Comparison of ENCODE assay signal across 10 mouse cellular contexts in genomic region chr17:84003489-84004234, GRCm38 (mm10).
DNase-seq lines count a peak whose midpoint lies in the region; ATAC-seq lines count a peak whose summit lies in the region.
"Had no signal": no experiment of that assay in that cellular context is flagged by ENCODE, and none has a peak within 500 bp of the region (broad histone marks: within the 10 kb centered on the region; RNA-seq: fewer than 3 reads in every experiment).

No protein-coding gene starts in this region.

- H3K4me3 ChIP-seq in liver, embryonic 12.5 days: no peak overlapping the region
- H3K4me3 ChIP-seq in liver, embryonic 11.5 days (ENCODE audit: low read depth, low read length): no peak overlapping the region
- H3K4me3 ChIP-seq: forebrain, embryonic 15.5 days had no signal

- H3K36me3 ChIP-seq in liver, embryonic 12.5 days: no peaks in the 10 kb centered on the region
- H3K36me3 ChIP-seq in liver, embryonic 11.5 days (ENCODE audit: control insufficient read depth, insufficient read depth, low read length): no peaks in the 10 kb centered on the region
- H3K36me3 ChIP-seq: forebrain, embryonic 15.5 days had no signal

- H3K4me2 ChIP-seq in liver, embryonic 12.5 days: no peak overlapping the region
- H3K4me2 ChIP-seq in liver, embryonic 11.5 days: no peak overlapping the region
- H3K4me2 ChIP-seq: forebrain, embryonic 15.5 days had no signal

- no peaks in the 10 kb centered on the region for H3K9me3 ChIP-seq in liver, embryonic 12.5 days (replicated peaks)
- H3K9me3 ChIP-seq in liver, embryonic 11.5 days (ENCODE audit: control insufficient read depth, low read length): no peaks in the 10 kb centered on the region
- H3K9me3 ChIP-seq: forebrain, embryonic 15.5 days had no signal

- H3K9ac ChIP-seq in liver, embryonic 12.5 days: no peak overlapping the region
- H3K9ac ChIP-seq in liver, embryonic 11.5 days (ENCODE audit: low read depth, low read length): no peak overlapping the region
- H3K9ac ChIP-seq: forebrain, embryonic 15.5 days had no signal

- H3K27me3 ChIP-seq in liver, embryonic 12.5 days (replicated peaks): no peaks in the 10 kb centered on the region; the same call in 1 of the 2 replicates
- H3K27me3 ChIP-seq in liver, embryonic 11.5 days (replicated peaks; ENCODE audit: control insufficient read depth, insufficient read depth, low read length): no peaks in the 10 kb centered on the region
- H3K27me3 ChIP-seq: forebrain, embryonic 15.5 days had no signal

- ATAC-seq in liver, embryonic 12.5 days: no peak
- no peak for ATAC-seq in liver, embryonic 11.5 days (replicated peaks; ENCODE audit: low FRiP score)
- peak; percentile 27; the same call in 1 of the 2 replicates for ATAC-seq in granulocyte monocyte progenitor cell, adult 5-6 weeks (replicated peaks; ENCODE audit: poor library complexity, severe bottlenecking)
- ATAC-seq: forebrain, embryonic 15.5 days had no signal

- 57% methylated on average over 9 of the region's 9 CpGs for WGBS in liver, embryonic 12.5 days (ENCODE audit: insufficient replicate concordance)
- 58% methylated on average over 9 of the region's 9 CpGs for WGBS in liver, embryonic 11.5 days

- DNase-seq in liver, embryonic 11.5 days (ENCODE audit: low spot score): no peak
- DNase-seq in ZHBTc4 (ENCODE audit: low read depth, low spot score): peak; percentile 86
- peak; percentile 53 for DNase-seq in retina, embryonic 14.5 days (ENCODE audit: low spot score)
- no peak for DNase-seq in right cerebral cortex, adult 18-20 months
- DNase-seq in right cerebral cortex, postnatal 25 days: no peak
- no peak for DNase-seq in adrenal gland, postnatal 25 days

- H3K27ac ChIP-seq in liver, embryonic 12.5 days: 0 out of 2 replicates have a peak overlapping the region, but pooled peaks have one; percentile 3
- no peak overlapping the region for H3K27ac ChIP-seq in liver, embryonic 11.5 days (ENCODE audit: low read depth, low read length)
- H3K27ac ChIP-seq: forebrain, embryonic 15.5 days; macrophage had no signal

- peaks cover 28% of the 10 kb centered on the region for H3K4me1 ChIP-seq in liver, embryonic 12.5 days
- H3K4me1 ChIP-seq in liver, embryonic 11.5 days (replicated peaks; ENCODE audit: control insufficient read depth, insufficient read depth, low read length): peaks cover 17% of the 10 kb centered on the region
- H3K4me1 ChIP-seq: forebrain, embryonic 15.5 days had no signal

Comparison
In these comparisons a context has a peak if more than half of its experiments do, and no peak if none do; other contexts are left out.
1. DNase-seq: peak in ZHBTc4 (single experiment) and retina, embryonic 14.5 days (single experiment); none in liver, embryonic 11.5 days (single experiment), right cerebral cortex, adult 18-20 months (single experiment), right cerebral cortex, postnatal 25 days (single experiment) and adrenal gland, postnatal 25 days (single experiment).